Mouse (Mus musculus): Measurements from ENCODE around the gene Lmod2. TPM values are rescaled to one million over a fixed set of nuclear protein-coding genes. Genes with fewer than 3 reads are reported as not detected.

Gene Lmod2
- total and polyA plus RNA-seq, 2 experiments, result 0.37 TPM; not detected in 1

DNA sequence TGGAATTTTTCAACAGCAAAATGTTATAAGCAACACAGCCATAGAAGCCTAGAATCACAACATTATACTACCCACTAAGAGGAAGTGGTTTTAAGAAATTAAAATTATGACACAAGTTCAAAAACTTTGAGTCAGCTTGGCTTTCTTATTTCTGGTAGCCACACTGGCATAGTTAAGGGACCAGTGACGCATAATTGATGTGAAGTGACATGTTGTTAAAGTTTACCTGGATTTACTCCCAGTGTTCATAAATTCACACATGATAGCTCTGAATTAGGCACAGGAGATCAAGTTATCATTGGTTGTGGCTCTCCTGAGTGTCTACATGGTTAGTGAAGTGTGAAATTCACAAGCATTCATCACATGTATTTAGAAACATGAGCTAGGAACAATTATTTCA, 32.7 kb upstream of the Lmod2 start:
- H3K4me3 ChIP-seq (ENCODE audit: insufficient read depth, low read depth, low read length), result no peak overlapping the region
- no peak overlapping the region for H3K9ac ChIP-seq (ENCODE audit: low read depth, low read length)
- DNase-seq (ENCODE audit: extremely low read depth, low read depth, low spot score), result no peak
- 94% methylated on average over 1 of the region's 1 CpGs for WGBS
- no peaks in the 10 kb centered on the region for H3K27me3 ChIP-seq (ENCODE audit: control insufficient read depth, insufficient read depth, low read length)
- H3K4me1 ChIP-seq (ENCODE audit: control insufficient read depth, insufficient read depth, low read length), result no peaks in the 10 kb centered on the region
- no peak overlapping the region for H3K27ac ChIP-seq (replicated peaks; ENCODE audit: insufficient read depth, low read depth, low read length)
- TF ChIP-seq POLR2A (IDR thresholded peaks at IDR 0.05; ENCODE audit: extremely low read depth, insufficient read depth, low read length), result no peak
- no peak for TF ChIP-seq CTCF (IDR thresholded peaks at IDR 0.05; ENCODE audit: low read depth, low read length)
- no peaks in the 10 kb centered on the region for H3K36me3 ChIP-seq (ENCODE audit: control insufficient read depth, insufficient read depth, low read length)
- no peaks in the 10 kb centered on the region for H3K79me2 ChIP-seq (ENCODE audit: control insufficient read depth, insufficient read depth, low read length)

DNA sequence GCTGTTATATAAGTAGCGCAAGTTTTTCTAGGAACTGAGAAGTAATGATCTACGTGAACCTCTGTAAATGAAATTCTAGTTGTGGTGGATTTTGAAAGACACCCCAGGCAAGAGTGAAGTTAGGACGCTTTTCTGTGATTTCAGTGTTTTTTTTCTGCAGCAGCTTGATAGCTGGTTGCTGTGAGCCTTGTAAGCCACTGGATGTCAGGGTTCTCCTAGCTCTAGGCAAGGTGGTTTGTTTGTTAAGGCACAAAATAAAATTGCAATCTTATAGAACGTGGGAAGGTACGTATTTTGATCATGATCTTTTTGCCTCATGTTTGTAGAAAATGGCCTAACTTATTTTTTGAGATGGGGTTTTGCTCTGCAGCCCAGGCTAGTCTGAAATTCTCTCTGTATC, 28.6 kb upstream of the Lmod2 start:
- TF ChIP-seq POLR2A (IDR thresholded peaks at IDR 0.05; ENCODE audit: extremely low read depth, insufficient read depth, low read length) (no peak), CTCF (IDR thresholded peaks at IDR 0.05; ENCODE audit: low read depth, low read length) (no peak; the same call in 1 of the 2 replicates)
- H3K27ac ChIP-seq (replicated peaks; ENCODE audit: insufficient read depth, low read depth, low read length), result no peak overlapping the region

DNA sequence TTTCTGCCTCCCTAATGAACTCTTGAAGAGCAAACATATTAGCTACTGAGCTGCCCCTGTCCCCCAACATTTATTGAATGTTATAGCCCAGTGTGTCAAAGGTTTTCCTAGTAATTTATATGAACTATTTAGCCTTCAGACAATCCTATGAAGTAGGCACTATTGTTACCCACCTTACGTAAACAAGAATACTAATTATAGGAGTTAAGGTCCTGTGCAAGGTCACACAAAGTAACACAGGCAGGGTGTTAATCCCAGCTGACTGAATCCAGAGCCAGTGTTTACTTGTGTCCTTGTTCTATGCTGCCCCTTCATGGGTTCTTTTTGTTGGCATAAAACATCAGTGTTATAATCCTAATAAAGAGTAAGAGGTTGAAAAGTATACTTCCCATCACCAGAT, 27.9 kb upstream of the Lmod2 start:
- Histone ChIP-seq H3K9ac (ENCODE audit: low read depth, low read length) (no peak overlapping the region), H3K36me3 (ENCODE audit: control insufficient read depth, insufficient read depth, low read length) (no peaks in the 10 kb centered on the region), H3K27me3 (ENCODE audit: control insufficient read depth, insufficient read depth, low read length) (no peaks in the 10 kb centered on the region), H3K79me2 (ENCODE audit: control insufficient read depth, insufficient read depth, low read length) (no peaks in the 10 kb centered on the region), H3K4me1 (ENCODE audit: control insufficient read depth, insufficient read depth, low read length) (no peaks in the 10 kb centered on the region), H3K4me3 (ENCODE audit: insufficient read depth, low read depth, low read length) (no peak overlapping the region), H3K27ac (replicated peaks; ENCODE audit: insufficient read depth, low read depth, low read length) (no peak overlapping the region)
- TF ChIP-seq CTCF (IDR thresholded peaks at IDR 0.05; ENCODE audit: low read depth, low read length) (no peak), POLR2A (IDR thresholded peaks at IDR 0.05; ENCODE audit: extremely low read depth, insufficient read depth, low read length) (no peak)
- WGBS, result 93% methylated on average over 1 of the region's 1 CpGs
- no peak for DNase-seq (ENCODE audit: extremely low read depth, low read depth, low spot score)

More for the DNA sequence above, 28.6 kb upstream of the Lmod2 start:
- Histone ChIP-seq H3K79me2 (ENCODE audit: control insufficient read depth, insufficient read depth, low read length) (no peaks in the 10 kb centered on the region), H3K9ac (ENCODE audit: low read depth, low read length) (no peak overlapping the region), H3K4me1 (ENCODE audit: control insufficient read depth, insufficient read depth, low read length) (no peaks in the 10 kb centered on the region), H3K4me3 (ENCODE audit: insufficient read depth, low read depth, low read length) (no peak overlapping the region), H3K36me3 (ENCODE audit: control insufficient read depth, insufficient read depth, low read length) (no peaks in the 10 kb centered on the region), H3K27me3 (ENCODE audit: control insufficient read depth, insufficient read depth, low read length) (no peaks in the 10 kb centered on the region)
- WGBS, result 77% methylated on average over 5 of the region's 5 CpGs
- peak; percentile 24 for DNase-seq (ENCODE audit: extremely low read depth, low read depth, low spot score)

DNA sequence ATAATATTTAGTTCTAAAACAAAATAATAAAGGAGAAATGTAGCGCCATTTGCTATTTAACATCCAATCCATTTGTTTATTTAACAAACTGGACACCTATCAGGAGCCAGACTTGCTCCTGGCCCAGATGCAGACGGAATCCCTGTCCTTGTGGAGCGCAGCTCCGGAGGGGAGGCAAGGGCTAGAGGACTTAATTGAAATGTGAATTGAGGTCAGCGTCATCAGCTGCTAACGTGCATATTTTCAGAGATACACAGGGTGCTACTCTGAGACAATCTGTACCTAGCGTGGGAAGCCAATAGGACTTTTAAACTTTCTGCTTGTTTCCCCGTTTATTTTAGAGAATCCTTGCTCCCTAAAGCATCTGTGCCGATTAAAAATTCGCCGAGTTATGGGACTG, 27.3 kb upstream of the Lmod2 start:
- Histone ChIP-seq H3K27ac (replicated peaks; ENCODE audit: insufficient read depth, low read depth, low read length) (peak overlapping the region; percentile 24; the same call in 1 of the 2 replicates), H3K4me1 (ENCODE audit: control insufficient read depth, insufficient read depth, low read length) (no peaks in the 10 kb centered on the region), H3K79me2 (ENCODE audit: control insufficient read depth, insufficient read depth, low read length) (no peaks in the 10 kb centered on the region), H3K36me3 (ENCODE audit: control insufficient read depth, insufficient read depth, low read length) (no peaks in the 10 kb centered on the region), H3K27me3 (ENCODE audit: control insufficient read depth, insufficient read depth, low read length) (no peaks in the 10 kb centered on the region), H3K4me3 (ENCODE audit: insufficient read depth, low read depth, low read length) (no peak overlapping the region), H3K9ac (ENCODE audit: low read depth, low read length) (no peak overlapping the region)
- TF ChIP-seq POLR2A (IDR thresholded peaks at IDR 0.05; ENCODE audit: extremely low read depth, insufficient read depth, low read length), result no peak
- no peak for TF ChIP-seq CTCF (IDR thresholded peaks at IDR 0.05; ENCODE audit: low read depth, low read length)
- WGBS, result 74% methylated on average over 11 of the region's 11 CpGs
- no peak for DNase-seq (ENCODE audit: extremely low read depth, low read depth, low spot score)

DNA sequence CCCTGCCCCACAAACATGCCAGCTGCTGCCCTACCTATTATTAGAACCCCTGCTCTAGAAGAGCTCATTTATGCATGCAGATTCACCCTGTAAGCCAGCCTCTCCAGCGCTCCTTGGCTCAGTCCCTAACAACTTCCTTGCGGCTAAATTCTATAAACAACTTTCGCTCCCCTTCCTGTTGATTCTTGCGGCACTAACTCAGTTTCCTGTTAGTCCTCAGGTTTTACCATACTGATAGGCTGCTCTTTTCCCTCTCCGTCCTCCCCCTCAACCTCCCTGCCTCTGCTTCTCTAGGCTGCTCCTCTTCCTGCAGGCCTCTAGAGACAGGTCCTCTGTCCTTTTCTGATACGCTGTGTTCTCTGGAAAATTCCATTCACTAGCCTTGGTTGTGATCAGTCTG, 26.4 kb upstream of the Lmod2 start:
- H3K27ac ChIP-seq (replicated peaks; ENCODE audit: insufficient read depth, low read depth, low read length), result peak overlapping the region; percentile 27
- peak; percentile 23 for DNase-seq (ENCODE audit: extremely low read depth, low read depth, low spot score)
- 76% methylated on average over 6 of the region's 6 CpGs for WGBS
- H3K4me1 ChIP-seq (ENCODE audit: control insufficient read depth, insufficient read depth, low read length), result no peaks in the 10 kb centered on the region
- no peak overlapping the region for H3K4me3 ChIP-seq (ENCODE audit: insufficient read depth, low read depth, low read length)
- H3K36me3 ChIP-seq (ENCODE audit: control insufficient read depth, insufficient read depth, low read length), result no peaks in the 10 kb centered on the region
- TF ChIP-seq CTCF (IDR thresholded peaks at IDR 0.05; ENCODE audit: low read depth, low read length), result no peak
- TF ChIP-seq POLR2A (IDR thresholded peaks at IDR 0.05; ENCODE audit: extremely low read depth, insufficient read depth, low read length), result no peak
- H3K9ac ChIP-seq (ENCODE audit: low read depth, low read length), result no peak overlapping the region
- no peaks in the 10 kb centered on the region for H3K27me3 ChIP-seq (ENCODE audit: control insufficient read depth, insufficient read depth, low read length)
- H3K79me2 ChIP-seq (ENCODE audit: control insufficient read depth, insufficient read depth, low read length), result no peaks in the 10 kb centered on the region

DNA sequence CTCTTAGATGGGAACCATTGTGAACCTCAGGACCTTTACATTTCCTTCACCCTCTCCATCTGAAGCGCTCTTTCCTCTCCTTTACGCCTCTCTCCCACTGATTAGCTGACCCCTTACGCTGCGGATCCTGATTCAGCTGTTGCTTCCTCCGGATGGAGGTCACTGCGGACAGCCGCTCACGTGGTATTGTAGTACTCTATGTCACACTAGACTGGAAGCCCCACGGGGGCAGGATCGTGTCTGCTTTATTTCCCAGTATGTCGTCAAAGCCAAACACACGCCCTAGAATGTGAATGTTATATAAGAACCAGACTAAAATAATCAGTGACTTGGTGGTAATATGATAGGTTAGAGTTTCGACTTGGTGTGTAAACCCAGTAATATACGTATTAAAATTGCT, 25.1 kb upstream of the Lmod2 start:
- Histone ChIP-seq H3K4me3 (ENCODE audit: insufficient read depth, low read depth, low read length) (no peak overlapping the region), H3K27me3 (ENCODE audit: control insufficient read depth, insufficient read depth, low read length) (no peaks in the 10 kb centered on the region), H3K36me3 (ENCODE audit: control insufficient read depth, insufficient read depth, low read length) (no peaks in the 10 kb centered on the region), H3K4me1 (ENCODE audit: control insufficient read depth, insufficient read depth, low read length) (no peaks in the 10 kb centered on the region), H3K9ac (ENCODE audit: low read depth, low read length) (no peak overlapping the region), H3K27ac (replicated peaks; ENCODE audit: insufficient read depth, low read depth, low read length) (no peak overlapping the region), H3K79me2 (ENCODE audit: control insufficient read depth, insufficient read depth, low read length) (no peaks in the 10 kb centered on the region)
- no peak for DNase-seq (ENCODE audit: extremely low read depth, low read depth, low spot score)
- TF ChIP-seq POLR2A (IDR thresholded peaks at IDR 0.05; ENCODE audit: extremely low read depth, insufficient read depth, low read length) (no peak), CTCF (IDR thresholded peaks at IDR 0.05; ENCODE audit: low read depth, low read length) (no peak)
- 83% methylated on average over 14 of the region's 14 CpGs for WGBS

Data from liver, adult 2 months (tissue).